Mouse (Mus musculus) heart, postnatal 0 days (tissue): ENCODE measurements around the gene Ap3s2.

ENCODE experiments used
- CTCF ChIP-seq: IDR thresholded peaks from 2 replicates; pipeline ENCODE4 v1.5.1; 2016; ENCODE audit warnings: antibody characterized with exemption, control low read depth, low read depth
- EP300 ChIP-seq: IDR thresholded peaks from 2 replicates; pipeline ENCODE4 v1.6.1; 2016; ENCODE audit warnings: antibody characterized with exemption, low read depth

GRCm38 (mm10) chr7:79903160-79903792, 17.2 kb downstream of the Ap3s2 start:
- TF ChIP-seq EP300 (no peak), CTCF (no peak)
